Mouse (Mus musculus) CH12.LX (cell line): ENCODE measurements at regions not wholly inside any gene's neighbourhood (a gene's known extent, or its start where the extent isn't known, plus 50 kb on each side); places are given as distances from the start of the nearest gene placed in this dataset.

ENCODE experiments used
- DNase-seq: peaks from one replicate; pipeline ENCODE4 v3.0.0-alpha.2; 2013; ENCODE audit errors: extremely low read depth
- H3K27ac ChIP-seq: 2 replicates; pipeline ENCODE4 v1.5.1; 2012; ENCODE audit warnings: low read depth, mild to moderate bottlenecking, control low read depth, moderate library complexity; ENCODE audit not compliant: insufficient read depth
- H3K27me3 ChIP-seq: replicated peaks from 2 replicates; pipeline ENCODE3; 2012; ENCODE audit warnings: inconsistent platforms
- H3K36me3 ChIP-seq, 2 experiments: replicated peaks in 1 of 2; 2 replicates each; pipeline versions ENCODE3 to v1.6.1; 2012; ENCODE audit warnings: inconsistent platforms in 1 of 2, low read length in 1 of 2, mild to moderate bottlenecking in 1 of 2, mixed read lengths in 1 of 2, moderate library complexity in 1 of 2; ENCODE audit not compliant: control insufficient read depth in 1 of 2, insufficient read depth in 1 of 2
- H3K4me1 ChIP-seq, 2 experiments: 2 replicates each; pipeline ENCODE4 v1.6.1; 2012; ENCODE audit warnings: inconsistent platforms in 1 of 2, moderate library complexity in 1 of 2; ENCODE audit not compliant: insufficient read depth in 2 of 2, control insufficient read depth in 1 of 2
- H3K4me2 ChIP-seq: 2 replicates; pipeline ENCODE4 v1.6.1; 2012; ENCODE audit warnings: low read depth, mild to moderate bottlenecking, control low read depth; ENCODE audit not compliant: poor library complexity, insufficient read depth, severe bottlenecking
- H3K4me3 ChIP-seq, 3 experiments: fragments of 150-350 bp in 1 of 3; sonication (generic) in 1 of 3; replicated peaks in 1 of 3; 2 replicates each; pipeline versions ENCODE3 to v1.5.1; 2011 to 2012; ENCODE audit warnings: low read depth in 2 of 3, low read length in 2 of 3, mild to moderate bottlenecking in 2 of 3, moderate library complexity in 2 of 3, control low read depth in 1 of 3, improper control_type of control experiment in 1 of 3, inconsistent platforms in 1 of 3, mixed read lengths in 1 of 3; ENCODE audit not compliant: poor library complexity in 1 of 3
- H3K79me2 ChIP-seq: replicated peaks from 2 replicates; pipeline ENCODE4 v1.6.1; 2012; ENCODE audit warnings: mild to moderate bottlenecking, moderate library complexity; ENCODE audit not compliant: control insufficient read depth, poor library complexity, insufficient read depth, severe bottlenecking; ENCODE audit errors: extremely low read depth
- H3K9ac ChIP-seq: 2 replicates; pipeline ENCODE4 v1.6.1; 2012; ENCODE audit warnings: low read depth, mild to moderate bottlenecking, control low read depth, moderate library complexity; ENCODE audit not compliant: insufficient read depth
- H3K9me3 ChIP-seq: replicated peaks from 2 replicates; pipeline ENCODE3; 2012; ENCODE audit warnings: low read length, inconsistent platforms, mixed read lengths
- BHLHE40 ChIP-seq: IDR thresholded peaks from 2 replicates; pipeline ENCODE4 v1.6.1; 2011; ENCODE audit warnings: mild to moderate bottlenecking, low read depth, low read length, improper control_type of control experiment
- CHD1 ChIP-seq: IDR thresholded peaks from 2 replicates; pipeline ENCODE4 v1.6.1; 2012; ENCODE audit warnings: low read depth, low read length, improper control_type of control experiment, inconsistent platforms
- CHD2 ChIP-seq: IDR thresholded peaks from 2 replicates; pipeline ENCODE4 v1.6.1; 2011; ENCODE audit warnings: low read length, improper control_type of control experiment
- E2F4 ChIP-seq: IDR thresholded peaks from 2 replicates; pipeline ENCODE4 v1.6.1; 2011; ENCODE audit warnings: low read depth, low read length, improper control_type of control experiment; ENCODE audit not compliant: insufficient replicate concordance
- ELF1 ChIP-seq: IDR thresholded peaks from 2 replicates; pipeline ENCODE4 v1.6.1; 2014; ENCODE audit warnings: low read depth, mild to moderate bottlenecking, inconsistent platforms, low read length, improper control_type of control experiment
- EP300 ChIP-seq: IDR thresholded peaks from 2 replicates; pipeline ENCODE4 v1.6.1; 2011; ENCODE audit warnings: low read length, improper control_type of control experiment
- ETS1 ChIP-seq: conservative IDR thresholded peaks from 2 replicates; pipeline ENCODE4 v1.6.1; 2012; ENCODE audit warnings: low read depth, mild to moderate bottlenecking, inconsistent platforms, low read length, improper control_type of control experiment, moderate library complexity
- GABPA ChIP-seq: IDR thresholded peaks from 2 replicates; pipeline ENCODE4 v1.6.1; 2012; ENCODE audit warnings: low read depth, low read length, improper control_type of control experiment, inconsistent platforms; ENCODE audit not compliant: insufficient replicate concordance
- HCFC1 ChIP-seq: IDR thresholded peaks from 2 replicates; pipeline ENCODE4 v1.6.1; 2012; ENCODE audit warnings: low read depth, mild to moderate bottlenecking, inconsistent platforms, low read length, improper control_type of control experiment
- IRF4 ChIP-seq: IDR thresholded peaks from 2 replicates; pipeline ENCODE4 v1.6.1; 2014; ENCODE audit warnings: low read depth, mild to moderate bottlenecking, inconsistent platforms, low read length, improper control_type of control experiment
- JUN ChIP-seq: IDR thresholded peaks from 2 replicates; pipeline ENCODE4 v1.6.1; 2011; ENCODE audit warnings: low read depth, mild to moderate bottlenecking, low read length, improper control_type of control experiment, moderate library complexity; ENCODE audit not compliant: insufficient read depth
- JUND ChIP-seq: conservative IDR thresholded peaks from 2 replicates; pipeline ENCODE4 v1.6.1; 2011; ENCODE audit warnings: low read depth, low read length, improper control_type of control experiment
- KAT2A ChIP-seq: IDR thresholded peaks from 2 replicates; pipeline ENCODE4 v1.6.1; 2012; ENCODE audit warnings: low read length, improper control_type of control experiment, inconsistent platforms; ENCODE audit not compliant: insufficient replicate concordance
- MAFK ChIP-seq: IDR thresholded peaks from 2 replicates; pipeline ENCODE4 v1.6.1; 2011; ENCODE audit warnings: low read length, improper control_type of control experiment; ENCODE audit not compliant: insufficient replicate concordance
- MAX ChIP-seq: IDR thresholded peaks from 2 replicates; pipeline ENCODE4 v1.6.1; 2011; ENCODE audit warnings: low read length, improper control_type of control experiment
- MEF2A ChIP-seq: IDR thresholded peaks from 2 replicates; pipeline ENCODE4 v1.6.1; 2014; ENCODE audit warnings: low read depth, mild to moderate bottlenecking, inconsistent platforms, low read length, improper control_type of control experiment, borderline replicate concordance
- MYC ChIP-seq: IDR thresholded peaks from 2 replicates; pipeline ENCODE4 v1.6.1; 2011; ENCODE audit warnings: low read depth, mild to moderate bottlenecking, improper control_type of control experiment, low read length
- PAX5 ChIP-seq: IDR thresholded peaks from 2 replicates; pipeline ENCODE4 v1.6.1; 2012; ENCODE audit warnings: low read length, inconsistent platforms, mixed read lengths
- POLR2A ChIP-seq: IDR thresholded peaks from 2 replicates; pipeline ENCODE4 v1.6.1; 2011; ENCODE audit warnings: low read depth, mild to moderate bottlenecking, improper control_type of control experiment, low read length
- POLR2AphosphoS2 ChIP-seq: IDR thresholded peaks from 2 replicates; pipeline ENCODE4 v1.6.1; 2011; ENCODE audit warnings: low read depth, low read length, improper control_type of control experiment
- RAD21 ChIP-seq: IDR thresholded peaks from 2 replicates; pipeline ENCODE4 v1.6.1; 2011; ENCODE audit warnings: low read depth, mild to moderate bottlenecking, low read length, improper control_type of control experiment, moderate library complexity
- RCOR1 ChIP-seq: conservative IDR thresholded peaks from 2 replicates; pipeline ENCODE4 v1.6.1; 2012; ENCODE audit warnings: low read depth, mild to moderate bottlenecking, inconsistent platforms, low read length, improper control_type of control experiment
- SIN3A ChIP-seq: IDR thresholded peaks from 2 replicates; pipeline ENCODE4 v1.6.1; 2012; ENCODE audit warnings: low read length, improper control_type of control experiment, inconsistent platforms
- SMC3 ChIP-seq: IDR thresholded peaks from 2 replicates; pipeline ENCODE4 v1.6.1; 2011; ENCODE audit warnings: low read depth, low read length, improper control_type of control experiment
- TBP ChIP-seq: conservative IDR thresholded peaks from 2 replicates; pipeline ENCODE4 v1.6.1; 2011; ENCODE audit warnings: low read depth, low read length, improper control_type of control experiment
- TCF12 ChIP-seq: IDR thresholded peaks from 2 replicates; pipeline ENCODE4 v1.6.1; 2014; ENCODE audit warnings: low read depth, mild to moderate bottlenecking, inconsistent platforms, low read length, improper control_type of control experiment
- UBTF ChIP-seq: IDR thresholded peaks from 2 replicates; pipeline ENCODE4 v1.6.1; 2012; ENCODE audit warnings: low read depth, mild to moderate bottlenecking, inconsistent platforms, low read length, improper control_type of control experiment, moderate library complexity
- ZMIZ1 ChIP-seq: IDR thresholded peaks from 2 replicates; pipeline ENCODE4 v1.6.1; 2012; ENCODE audit warnings: low read depth, mild to moderate bottlenecking, inconsistent platforms, low read length, improper control_type of control experiment
- ZNF384 ChIP-seq: IDR thresholded peaks from 2 replicates; pipeline ENCODE4 v1.6.1; 2012; ENCODE audit warnings: low read depth, low read length, improper control_type of control experiment, inconsistent platforms
- dilution Hi-C: fragments of 300-500 bp; cut with MboI; formaldehyde crosslinking; loops from 2 replicates; pipeline ENCODE4 v1.14.3; 2020; ENCODE audit warnings: low sequenced_read_pairs; ENCODE audit not compliant: extremely low pct_unique_long_range_greater_than_20kb, extremely low pct_ligation_motif_present
- in situ Hi-C: fragments of 300-500 bp; cut with MboI; formaldehyde crosslinking; loops from 3 replicates; pipeline ENCODE4 v1.14.3; 2019; ENCODE audit warnings: low sequenced_read_pairs, low pct_ligation_motif_present, low pct_unique_long_range_greater_than_20kb, mixed read lengths

- in situ Hi-C loops (loop anchor here (10.0 kb wide), 1 partner anchor 58 kb away; no protein-coding TSS in a partner anchor), dilution Hi-C loops (no loop called here)
- Histone ChIP-seq H3K9me3 (no peaks in the 10 kb centered on the region), H3K36me3 (no peaks in the 10 kb centered on the region), H3K4me2 (no peak overlapping the region), H3K27me3 (no peaks in the 10 kb centered on the region), H3K9ac (no peak overlapping the region), H3K4me3 (no peak overlapping the region), H3K27ac (no peak overlapping the region), H3K79me2 (no peaks in the 10 kb centered on the region), H3K4me1 (peaks cover 19 to 52% of the 10 kb centered on the region in 2 experiments)
- DNase-seq = no peak
- TF ChIP-seq POLR2A (no peak), CHD1 (no peak), GABPA (no peak), ELF1 (no peak), CHD2 (no peak), PAX5 (no peak), HCFC1 (no peak), KAT2A (no peak), BHLHE40 (0 out of 2 replicates have a peak, but pooled peaks have one; percentile 36), MAFK (no peak), MEF2A (peak; percentile 21; the same call in 1 of the 2 replicates), EP300 (peak; percentile 56; the same call in 1 of the 2 replicates), ETS1 (peak; percentile 51), ZMIZ1 (no peak), MAX (no peak), UBTF (no peak), POLR2AphosphoS2 (no peak), TCF12 (0 out of 2 replicates have a peak, but pooled peaks have one; percentile 5), ZNF384 (no peak), IRF4 (0 out of 2 replicates have a peak, but pooled peaks have one; percentile 9), JUND (peak; percentile 32; the same call in 1 of the 2 replicates), MYC (no peak)
Measured at GRCm38 (mm10) chr13:5787114-5787513, 74.2 kb upstream of the Klf6 start.

DNA sequence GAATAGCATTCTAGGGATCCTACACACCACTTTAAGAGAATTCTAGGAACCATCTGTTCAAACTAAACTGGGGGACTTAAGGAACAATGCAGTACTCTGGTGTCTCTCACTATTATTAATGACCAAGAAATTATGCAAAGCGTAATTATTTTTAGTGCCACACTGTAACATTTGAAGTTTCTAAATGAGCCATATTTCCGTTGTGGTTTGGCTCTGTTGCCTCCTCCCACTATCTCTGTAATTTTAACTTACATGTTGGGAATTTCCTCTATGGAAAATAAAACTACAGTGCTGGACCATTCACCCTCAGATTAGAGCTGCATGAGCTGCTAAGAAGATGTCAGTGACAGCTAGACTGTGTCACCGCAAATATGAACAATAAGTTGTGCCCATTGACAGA is 72.0 kb upstream of the Klf6 start:
- Histone ChIP-seq H3K4me2 (peak overlapping the region; percentile 15; the same call in 1 of the 2 replicates), H3K9ac (no peak overlapping the region), H3K9me3 (no peaks in the 10 kb centered on the region), H3K4me3 (no peak overlapping the region), H3K27me3 (no peaks in the 10 kb centered on the region), H3K27ac (no peak overlapping the region), H3K79me2 (no peaks in the 10 kb centered on the region), H3K36me3 (no peaks in the 10 kb centered on the region), H3K4me1 (peaks cover 17 to 47% of the 10 kb centered on the region in 2 experiments)
- in situ Hi-C loops (loop anchor here (10.0 kb wide), 1 partner anchor 55 kb away; no protein-coding TSS in a partner anchor), dilution Hi-C loops (no loop called here)
- DNase-seq = peak; percentile 77
- TF ChIP-seq RCOR1 (peak; percentile 43; the same call in 1 of the 2 replicates), E2F4 (no peak), EP300 (peak; percentile 99), MYC (no peak), CHD2 (peak; percentile 76), ETS1 (peak; percentile 88), TCF12 (peak; percentile 71), MAFK (peak; percentile 88), MAX (no peak), JUND (peak; percentile 97), SMC3 (no peak), ELF1 (no peak), SIN3A (no peak), JUN (peak; percentile 95), BHLHE40 (peak; percentile 81), TBP (0 out of 2 replicates have a peak, but pooled peaks have one; percentile 39), MEF2A (peak; percentile 99), IRF4 (peak; percentile 97), GABPA (no peak), RAD21 (peak; percentile 5)
